Mouse (Mus musculus) liver, adult 2 months (tissue): ENCODE measurements around the gene Gm10190.

ENCODE experiments used
- CTCF ChIP-seq: fragments of 200-500 bp; IDR thresholded peaks from 2 replicates; pipeline ENCODE4 v1.5.1; 2011; ENCODE audit warnings: low read depth, low read length, control low read depth
- POLR2A ChIP-seq: fragments of 200-500 bp; IDR thresholded peaks from 2 replicates; pipeline ENCODE4 v1.6.1; 2011; ENCODE audit warnings: low read length, control low read depth; ENCODE audit not compliant: insufficient read depth; ENCODE audit errors: extremely low read depth

DNA sequence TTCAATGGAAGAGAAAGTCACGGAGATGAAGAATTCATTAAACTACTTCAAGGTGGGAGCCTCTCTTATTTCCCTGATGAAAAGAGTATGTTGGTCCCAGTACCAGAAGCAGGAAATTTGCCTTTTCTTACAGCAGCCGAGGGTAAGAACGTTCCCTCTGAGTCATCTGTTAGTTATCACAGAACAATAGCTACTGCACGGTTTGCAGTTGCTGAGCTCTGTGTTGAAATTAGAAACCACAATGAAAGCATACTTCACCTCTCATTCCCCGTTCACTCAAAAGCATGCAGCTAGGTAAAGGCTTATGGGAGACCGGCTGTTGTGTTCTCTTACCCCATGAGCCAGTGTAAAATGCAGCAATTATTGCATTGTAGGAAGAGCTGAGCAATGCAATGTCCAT is 26.1 kb downstream of the Gm10190 start:
- no peak for TF ChIP-seq CTCF
- no peak for TF ChIP-seq POLR2A
